Mouse (Mus musculus) liver, embryonic 13.5 days (tissue): ENCODE measurements around the gene Gm45261. TPM values are rescaled to one million over a fixed set of nuclear protein-coding genes. Genes with fewer than 3 reads are reported as not detected.

Experiments used
- ATAC-seq: fragments of 200-750 bp; cut with Nextera tagmentation; 2 replicates; pipeline ENCODE4 v1.8.0; 2017; ENCODE audit warnings: low read depth, mild to moderate bottlenecking, moderate number of reproducible peaks, moderate library complexity
- DNase-seq: peaks from one replicate; pipeline ENCODE4 v3.0.0; 2022
- H3K27ac ChIP-seq: fragments of 300-500 bp; sonication (generic); 2 replicates; pipeline ENCODE4 v1.5.1; 2015; ENCODE audit warnings: moderate library complexity, mild to moderate bottlenecking, inconsistent platforms
- H3K27me3 ChIP-seq: fragments of 300-500 bp; sonication (generic); 2 replicates; pipeline ENCODE4 v1.6.1; 2015; ENCODE audit warnings: mild to moderate bottlenecking, inconsistent platforms
- H3K36me3 ChIP-seq: fragments of 300-500 bp; sonication (generic); 2 replicates; pipeline ENCODE4 v1.6.1; 2015; ENCODE audit warnings: mild to moderate bottlenecking, inconsistent platforms
- H3K4me1 ChIP-seq: fragments of 300-500 bp; sonication (generic); replicated peaks from 2 replicates; pipeline ENCODE4 v1.6.1; 2015; ENCODE audit warnings: inconsistent platforms
- H3K4me2 ChIP-seq: fragments of 300-500 bp; sonication (generic); 2 replicates; pipeline ENCODE4 v1.6.1; 2015; ENCODE audit warnings: inconsistent platforms, mild to moderate bottlenecking, moderate library complexity
- H3K4me3 ChIP-seq: fragments of 300-500 bp; sonication (generic); replicated peaks from 2 replicates; pipeline ENCODE4 v1.5.1; 2015; ENCODE audit warnings: mild to moderate bottlenecking, inconsistent platforms
- H3K9ac ChIP-seq: fragments of 300-500 bp; sonication (generic); 2 replicates; pipeline ENCODE4 v1.6.1; 2015; ENCODE audit warnings: mild to moderate bottlenecking, inconsistent platforms
- H3K9me3 ChIP-seq: fragments of 300-500 bp; sonication (generic); replicated peaks from 2 replicates; pipeline ENCODE4 v1.6.1; 2016; ENCODE audit warnings: inconsistent platforms
- WGBS: fragments of 180-500 bp; shearing (Covaris S2); methylation state at CpG from one replicate; pipeline ENCODE4 v1.1.7; 2015; ENCODE audit not compliant: insufficient replicate concordance; 5-methylcytosine and 5-hydroxymethylcytosine counted together
- polyA plus RNA-seq: library from polyadenylated mRNA; unstranded; fragments of >200 nt; fragmentation: Nextera tagmentation; extraction: Ambion mirVana; gene quantifications from 2 replicates; pipeline ENCODE4 v1.2.1, GENCODE M21; 2015

The Gm45261 gene
- not detected in 2 replicates for polyA plus RNA-seq

GRCm38 (mm10) chr1:80461348-80461747, at the start of gene Gm45261:
Gm45261 (minus strand) TSS chr1:80461448.
- no peaks in the 10 kb centered on the region for H3K4me1 ChIP-seq
- ATAC-seq, result no peak
- 78% methylated on average over 6 of the region's 6 CpGs for WGBS
- H3K9me3 ChIP-seq, result no peaks in the 10 kb centered on the region
- no peak for DNase-seq
- no peak within 1 kb of the TSS for H3K4me3 ChIP-seq
- no peaks in the 10 kb centered on the region for H3K36me3 ChIP-seq
- no peak within 1 kb of the TSS for H3K27ac ChIP-seq
- H3K4me2 ChIP-seq, result no peak within 1 kb of the TSS
- H3K27me3 ChIP-seq, result no peaks in the 10 kb centered on the region
- no peak within 1 kb of the TSS for H3K9ac ChIP-seq

GRCm38 (mm10) chr1:80504757-80505156, 43.5 kb upstream of the Gm45261 start:
- no peak overlapping the region for H3K4me3 ChIP-seq
- ATAC-seq (no peak), DNase-seq (no peak)
- H3K9ac ChIP-seq, result no peak overlapping the region
- 0 out of 2 replicates have a peak, but pooled peaks cover 3% of the 10 kb centered on the region for H3K36me3 ChIP-seq
- no peaks in the 10 kb centered on the region for H3K9me3 ChIP-seq
- H3K4me1 ChIP-seq, result no peaks in the 10 kb centered on the region
- H3K4me2 ChIP-seq, result no peak overlapping the region
- no peaks in the 10 kb centered on the region for H3K27me3 ChIP-seq
- WGBS, result 60% methylated on average over 2 of the region's 2 CpGs
- no peak overlapping the region for H3K27ac ChIP-seq

GRCm38 (mm10) chr1:80504081-80504480, 42.8 kb upstream of the Gm45261 start:
- no peak for DNase-seq
- Histone ChIP-seq H3K4me1 (no peaks in the 10 kb centered on the region), H3K27ac (no peak overlapping the region), H3K27me3 (no peaks in the 10 kb centered on the region), H3K4me3 (no peak overlapping the region), H3K36me3 (0 out of 2 replicates have a peak, but pooled peaks cover 3% of the 10 kb centered on the region), H3K4me2 (no peak overlapping the region), H3K9me3 (no peaks in the 10 kb centered on the region), H3K9ac (no peak overlapping the region)
- 72% methylated on average over 4 of the region's 4 CpGs for WGBS
- ATAC-seq, result no peak

- H3K4me2 ChIP-seq, result no peak overlapping the region
- no peak overlapping the region for H3K27ac ChIP-seq
- 69% methylated on average over 9 of the region's 9 CpGs for WGBS
- DNase-seq, result no peak
- H3K4me3 ChIP-seq, result no peak overlapping the region
- no peaks in the 10 kb centered on the region for H3K9me3 ChIP-seq
- H3K9ac ChIP-seq, result no peak overlapping the region
- H3K4me1 ChIP-seq, result no peaks in the 10 kb centered on the region
- ATAC-seq, result no peak
- no peaks in the 10 kb centered on the region for H3K27me3 ChIP-seq
- 0 out of 2 replicates have a peak, but pooled peaks cover 3% of the 10 kb centered on the region for H3K36me3 ChIP-seq
Observed at GRCm38 (mm10) chr1:80502456-80503165, 41.4 kb upstream of the Gm45261 start.

GRCm38 (mm10) chr1:80499264-80499663, 38.0 kb upstream of the Gm45261 start:
- Histone ChIP-seq H3K27me3 (no peaks in the 10 kb centered on the region), H3K4me2 (no peak overlapping the region), H3K36me3 (no peaks in the 10 kb centered on the region), H3K4me1 (no peaks in the 10 kb centered on the region), H3K4me3 (no peak overlapping the region), H3K27ac (no peak overlapping the region), H3K9me3 (no peaks in the 10 kb centered on the region), H3K9ac (no peak overlapping the region)
- DNase-seq, result no peak
- 68% methylated on average over 7 of the region's 7 CpGs for WGBS
- no peak for ATAC-seq

GRCm38 (mm10) chr1:80496360-80496759, 35.1 kb upstream of the Gm45261 start:
- Histone ChIP-seq H3K4me2 (no peak overlapping the region), H3K4me1 (no peaks in the 10 kb centered on the region), H3K9ac (no peak overlapping the region), H3K36me3 (no peaks in the 10 kb centered on the region), H3K27me3 (no peaks in the 10 kb centered on the region), H3K4me3 (no peak overlapping the region), H3K27ac (no peak overlapping the region), H3K9me3 (no peaks in the 10 kb centered on the region)
- WGBS, result 55% methylated on average over 4 of the region's 4 CpGs
- ATAC-seq (no peak), DNase-seq (no peak)

- no peak for DNase-seq
- H3K36me3 ChIP-seq, result no peaks in the 10 kb centered on the region
- H3K4me3 ChIP-seq, result no peak overlapping the region
- ATAC-seq, result no peak
- no peak overlapping the region for H3K27ac ChIP-seq
- H3K27me3 ChIP-seq, result no peaks in the 10 kb centered on the region
- no peaks in the 10 kb centered on the region for H3K4me1 ChIP-seq
- H3K9me3 ChIP-seq, result no peaks in the 10 kb centered on the region
- no peak overlapping the region for H3K4me2 ChIP-seq
- no peak overlapping the region for H3K9ac ChIP-seq
- 68% methylated on average over 5 of the region's 5 CpGs for WGBS
Observed at GRCm38 (mm10) chr1:80483419-80483818, 22.2 kb upstream of the Gm45261 start.

GRCm38 (mm10) chr1:80474942-80475341, 13.7 kb upstream of the Gm45261 start:
- no peak overlapping the region for H3K4me3 ChIP-seq
- no peaks in the 10 kb centered on the region for H3K27me3 ChIP-seq
- H3K27ac ChIP-seq, result no peak overlapping the region
- no peaks in the 10 kb centered on the region for H3K36me3 ChIP-seq
- no peak for DNase-seq
- no peaks in the 10 kb centered on the region for H3K9me3 ChIP-seq
- ATAC-seq, result no peak
- H3K4me2 ChIP-seq, result no peak overlapping the region
- H3K4me1 ChIP-seq, result no peaks in the 10 kb centered on the region
- H3K9ac ChIP-seq, result no peak overlapping the region
- 43% methylated on average over 1 of the region's 1 CpGs for WGBS

- DNase-seq (no peak), ATAC-seq (no peak)
- H3K27me3 ChIP-seq, result no peaks in the 10 kb centered on the region
- no peak overlapping the region for H3K4me2 ChIP-seq
- no peak overlapping the region for H3K4me3 ChIP-seq
- WGBS, result 67% methylated on average over 1 of the region's 1 CpGs
- H3K9me3 ChIP-seq, result no peaks in the 10 kb centered on the region
- H3K36me3 ChIP-seq, result no peaks in the 10 kb centered on the region
- no peaks in the 10 kb centered on the region for H3K4me1 ChIP-seq
- H3K9ac ChIP-seq, result no peak overlapping the region
- H3K27ac ChIP-seq, result no peak overlapping the region
Observed at GRCm38 (mm10) chr1:80472395-80472794, 11.1 kb upstream of the Gm45261 start.

- Histone ChIP-seq H3K36me3 (no peaks in the 10 kb centered on the region), H3K4me2 (no peak overlapping the region), H3K27me3 (no peaks in the 10 kb centered on the region), H3K27ac (no peak overlapping the region), H3K4me1 (no peaks in the 10 kb centered on the region), H3K9me3 (no peaks in the 10 kb centered on the region), H3K9ac (no peak overlapping the region), H3K4me3 (no peak overlapping the region)
- DNase-seq (no peak), ATAC-seq (no peak)
- 56% methylated on average over 1 of the region's 1 CpGs for WGBS
Observed at GRCm38 (mm10) chr1:80459923-80460322, 1.3 kb downstream of the Gm45261 start.

- DNase-seq (no peak), ATAC-seq (no peak)
- H3K9ac ChIP-seq, result no peak overlapping the region
- H3K4me3 ChIP-seq, result no peak overlapping the region
- H3K9me3 ChIP-seq, result no peaks in the 10 kb centered on the region
- H3K4me1 ChIP-seq, result no peaks in the 10 kb centered on the region
- H3K36me3 ChIP-seq, result no peaks in the 10 kb centered on the region
- H3K27me3 ChIP-seq, result no peaks in the 10 kb centered on the region
- no peak overlapping the region for H3K27ac ChIP-seq
- H3K4me2 ChIP-seq, result no peak overlapping the region
Observed at GRCm38 (mm10) chr1:80459477-80459876, 1.8 kb downstream of the Gm45261 start.

GRCm38 (mm10) chr1:80453971-80454370, 7.3 kb downstream of the Gm45261 start:
- no peak overlapping the region for H3K9ac ChIP-seq
- ATAC-seq (no peak), DNase-seq (no peak)
- H3K4me3 ChIP-seq, result no peak overlapping the region
- no peaks in the 10 kb centered on the region for H3K27me3 ChIP-seq
- no peaks in the 10 kb centered on the region for H3K4me1 ChIP-seq
- 43% methylated on average over 2 of the region's 2 CpGs for WGBS
- no peak overlapping the region for H3K27ac ChIP-seq
- no peaks in the 10 kb centered on the region for H3K36me3 ChIP-seq
- H3K9me3 ChIP-seq, result no peaks in the 10 kb centered on the region
- no peak overlapping the region for H3K4me2 ChIP-seq
